11 mouse cellular contexts compared by ENCODE assay signal in genomic region chr5:92127751-92128150, GRCm38 (mm10). TPM values are rescaled to one million over a fixed set of nuclear protein-coding genes. Genes with fewer than 3 reads are reported as not detected.
DNase-seq lines count a peak whose midpoint lies in the region; ATAC-seq and TF ChIP-seq lines count a peak whose summit lies in the region.
"Had no signal": no experiment of that assay in that cellular context is flagged by ENCODE, and none has a peak within 500 bp of the region (broad histone marks: within the 10 kb centered on the region; RNA-seq: fewer than 3 reads in every experiment).

No protein-coding gene starts in this region.

- no peaks in the 10 kb centered on the region for H3K27me3 ChIP-seq in heart, embryonic 15.5 days
- H3K27me3 ChIP-seq in ES-Bruce4 (ENCODE audit: control insufficient read depth, insufficient read depth, low read length, poor library complexity, severe bottlenecking), result no peaks in the 10 kb centered on the region
- H3K27me3 ChIP-seq: CH12.LX; midbrain, embryonic 15.5 days had no signal

- H3K4me3 ChIP-seq in heart, embryonic 15.5 days, result no peak overlapping the region
- H3K4me3 ChIP-seq in ES-Bruce4 (ENCODE audit: low read depth, low read length), result peak overlapping the region; percentile 32
- peak overlapping the region; percentile 59 for H3K4me3 ChIP-seq in bone marrow, adult 2 months (replicated peaks; ENCODE audit: control insufficient read depth, low read depth, low read length)
- H3K4me3 ChIP-seq: midbrain, embryonic 15.5 days had no signal

- H3K36me3 ChIP-seq in heart, embryonic 15.5 days, result peaks cover 5% of the 10 kb centered on the region; the same call in 1 of the 2 replicates
- H3K36me3 ChIP-seq in ES-Bruce4 (ENCODE audit: control insufficient read depth, insufficient read depth, low read length, poor library complexity, severe bottlenecking), result no peaks in the 10 kb centered on the region

- no peak for TF ChIP-seq CTCF in ES-Bruce4 (IDR thresholded peaks at IDR 0.05; ENCODE audit: low read depth, low read length)
- TF ChIP-seq CTCF in bone marrow, adult 2 months (IDR thresholded peaks at IDR 0.05; ENCODE audit: control insufficient read depth, insufficient read depth, low read length), result no peak

- ATAC-seq in heart, embryonic 15.5 days (replicated peaks; ENCODE audit: insufficient number of reproducible peaks, insufficient read depth, low FRiP score, low read depth), result no peak
- ATAC-seq in frontal cortex, adult (ENCODE audit: low TSS enrichment), result no peak
- ATAC-seq: midbrain, embryonic 15.5 days had no signal

- no peak overlapping the region for H3K9ac ChIP-seq in heart, embryonic 15.5 days
- peak overlapping the region; percentile 78 for H3K9ac ChIP-seq in ES-Bruce4 (ENCODE audit: low read depth, poor library complexity, severe bottlenecking)
- H3K9ac ChIP-seq: midbrain, embryonic 15.5 days had no signal

- H3K4me2 ChIP-seq in heart, embryonic 15.5 days, result 0 out of 2 replicates have a peak overlapping the region, but pooled peaks have one; percentile 21
- H3K4me2 ChIP-seq: midbrain, embryonic 15.5 days had no signal

- no peak for TF ChIP-seq EP300 in ES-Bruce4 (IDR thresholded peaks at IDR 0.05; ENCODE audit: insufficient read depth, low read depth, low read length)

- H3K4me1 ChIP-seq in heart, embryonic 15.5 days (replicated peaks), result peaks cover 21% of the 10 kb centered on the region
- H3K4me1 ChIP-seq in ES-Bruce4 (ENCODE audit: control insufficient read depth, insufficient read depth, low read length), result peaks cover 4% of the 10 kb centered on the region
- H3K4me1 ChIP-seq in bone marrow, adult 2 months (ENCODE audit: control insufficient read depth, insufficient read depth, low read length), result peaks cover 1% of the 10 kb centered on the region; the same call in 1 of the 2 replicates
- H3K4me1 ChIP-seq: midbrain, embryonic 15.5 days had no signal

- 88% methylated on average over 10 of the region's 10 CpGs for WGBS in heart, embryonic 15.5 days
- 84% methylated on average over 10 of the region's 10 CpGs for WGBS in bone marrow, adult 2 months

- no peak for DNase-seq in heart, adult 8-10 months (ENCODE audit: low spot score)
- DNase-seq in liver, result peak; percentile 12
- DNase-seq in cerebellum, adult 9-11 months, result no peak
- no peak for DNase-seq in adrenal gland, postnatal 10 days
- DNase-seq: cerebellum, adult 18-20 months had no signal

- no peaks in the 10 kb centered on the region for H3K9me3 ChIP-seq in heart, embryonic 15.5 days (replicated peaks)
- no peaks in the 10 kb centered on the region for H3K9me3 ChIP-seq in ES-Bruce4 (replicated peaks; ENCODE audit: control insufficient read depth, insufficient read depth, low read length, poor library complexity, severe bottlenecking)
- H3K9me3 ChIP-seq: midbrain, embryonic 15.5 days had no signal

- TF ChIP-seq POLR2A in ES-Bruce4 (IDR thresholded peaks at IDR 0.05; ENCODE audit: insufficient read depth, low read length), result no peak
- no peak for TF ChIP-seq POLR2A in bone marrow, adult 2 months (IDR thresholded peaks at IDR 0.05; ENCODE audit: borderline replicate concordance, control insufficient read depth, low read depth, low read length)

- no peak overlapping the region for H3K27ac ChIP-seq in heart, embryonic 15.5 days
- H3K27ac ChIP-seq in ES-Bruce4 (ENCODE audit: insufficient read depth, low read length), result peak overlapping the region; percentile 62
- H3K27ac ChIP-seq in bone marrow, adult 2 months (ENCODE audit: control insufficient read depth, insufficient read depth, low read depth, low read length, poor library complexity), result peak overlapping the region; percentile 71
- H3K27ac ChIP-seq: midbrain, embryonic 15.5 days had no signal

RNA-seq across cellular contexts. Expression of gene Uso1, which starts 10.0 kb away (rescaled TPM):
- polyA plus RNA-seq in heart, embryonic 15.5 days (2015; fragmentation: Nextera tagmentation; extraction: Ambion mirVana), result 28.4 and 29.1 TPM in 2 replicates
- total RNA-seq in heart, adult 8-10 months (2022), result 10 to 100 TPM; 43.0 to 49.2 (median 46.7) TPM
- polyA plus RNA-seq in ES-Bruce4 (2011; ENCODE audit: insufficient read depth, insufficient read length, low read depth, missing spikeins), result 66.0 and 72.8 TPM in 2 replicates
- 16.3 and 23.1 TPM in 2 replicates for polyA plus RNA-seq in bone marrow, adult 2 months (2011; ENCODE audit: insufficient read depth, insufficient read length, low replicate concordance, missing spikeins)
- total RNA-seq in adrenal gland, postnatal 10 days (2021), result 10 to 100 TPM; 64.1 to 71.5 TPM

RNA-seq across cellular contexts. Expression of gene G3bp2, which starts 44.2 kb away (rescaled TPM):
- 126 and 128 TPM in 2 replicates for polyA plus RNA-seq in heart, embryonic 15.5 days (2015; fragmentation: Nextera tagmentation; extraction: Ambion mirVana)
- total RNA-seq in heart, adult 8-10 months (2022), result 10 to 100 TPM; 55.3 to 63.0 (median 57.9) TPM
- 203 and 213 TPM in 2 replicates for polyA plus RNA-seq in ES-Bruce4 (2011; ENCODE audit: insufficient read depth, insufficient read length, low read depth, missing spikeins)
- polyA plus RNA-seq in bone marrow, adult 2 months (2011; ENCODE audit: insufficient read depth, insufficient read length, low replicate concordance, missing spikeins), result 22.7 and 46.8 TPM in 2 replicates
- 10 to 100 TPM; 92.8 to 96.6 TPM for total RNA-seq in adrenal gland, postnatal 10 days (2021)
